ENCODE assay signal across 12 mouse cellular contexts in the genomic region with DNA sequence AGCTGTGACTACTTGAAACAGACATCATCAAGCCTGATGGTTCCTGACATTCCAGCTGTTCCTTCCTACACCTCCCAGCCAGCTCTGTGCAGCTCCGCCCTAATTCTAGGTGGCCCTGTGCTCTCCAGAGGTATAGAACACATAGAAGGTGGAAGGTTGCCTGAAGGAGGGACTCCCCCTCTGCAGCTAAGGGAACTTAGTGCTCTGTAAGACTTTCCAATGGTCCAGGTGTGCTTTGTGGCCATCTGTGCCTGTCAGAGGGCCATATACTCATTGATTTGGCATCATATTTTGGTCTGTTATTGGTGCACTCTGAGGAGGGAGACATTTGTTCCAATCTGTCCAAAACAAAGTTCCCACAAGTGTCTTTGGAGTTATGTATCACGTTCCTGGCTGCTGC. TPM values are rescaled to one million over a fixed set of nuclear protein-coding genes. Genes with fewer than 3 reads are reported as not detected.
A peak's percentile ranks its signal among the peaks of the same experiment; 100 is the strongest.
DNase-seq lines count a peak whose midpoint lies in the region; TF ChIP-seq lines count a peak whose summit lies in the region.
"Had no signal": no experiment of that assay in that cellular context is flagged by ENCODE, and none has a peak within 500 bp of the region (broad histone marks: within the 10 kb centered on the region; RNA-seq: fewer than 3 reads in every experiment).

No protein-coding gene starts in this region.

- H3K27ac ChIP-seq in layer of hippocampus, adult 2 months, result peak overlapping the region; percentile 48; the same call in 1 of the 2 replicates
- H3K27ac ChIP-seq: embryonic facial prominence, embryonic 15.5 days; hindbrain, embryonic 14.5 days; midbrain, embryonic 13.5 days had no signal

- TF ChIP-seq CTCF in layer of hippocampus, adult 2 months (conservative IDR thresholded peaks at IDR 0.05), result no peak

- H3K4me3 ChIP-seq in layer of hippocampus, adult 2 months, result no peak overlapping the region
- H3K4me3 ChIP-seq: embryonic facial prominence, embryonic 15.5 days; heart, embryonic 12.5 days; midbrain, embryonic 13.5 days had no signal

- DNase-seq in cerebellum, adult 11-12 months, result peak; percentile 20
- no peak for DNase-seq in cerebellum, adult 18-20 months
- peak; percentile 87 for DNase-seq in heart, adult 11 months
- DNase-seq in heart, adult 8-10 months (ENCODE audit: low spot score), result no peak
- no peak for DNase-seq in layer of hippocampus, adult 2 months (ENCODE audit: low spot score in 2 of 2)
- no peak for DNase-seq in layer of hippocampus, postnatal 36 days
- peak; percentile 35 for DNase-seq in A20 (ENCODE audit: low read depth, low spot score)
- no peak for DNase-seq in T-cell, adult 2 months (ENCODE audit: low spot score)

RNA-seq across cellular contexts. Expression of a gene that starts 6.7 kb away (rescaled TPM):
- 100 to 1,000 TPM; 197 to 262 (median 216) TPM for total RNA-seq in heart, adult 8-10 months (2022)
- total RNA-seq in layer of hippocampus, adult 2 months (2021), result 10 to 100 TPM; 55.8 to 70.3 TPM
- total RNA-seq in layer of hippocampus, postnatal 36 days (2021), result 10 to 100 TPM; 63.9 to 78.5 TPM

RNA-seq across cellular contexts. Expression of a gene that starts 7.2 kb away (rescaled TPM):
- total RNA-seq in heart, adult 8-10 months (2022), result 10 to 100 TPM; 63.2 to 73.4 (median 65.6) TPM
- 100 to 1,000 TPM; 157 to 166 TPM for total RNA-seq in layer of hippocampus, adult 2 months (2021)
- total RNA-seq in layer of hippocampus, postnatal 36 days (2021), result 100 to 1,000 TPM; 148 to 157 TPM

RNA-seq across cellular contexts. Expression of a gene that starts 45.1 kb away (rescaled TPM):
- 1 to 10 TPM; 7.0 to 7.8 (median 7.4) TPM for total RNA-seq in heart, adult 8-10 months (2022)
- total RNA-seq in layer of hippocampus, adult 2 months (2021), result 10 to 100 TPM; 19.3 TPM
- 10 to 100 TPM; 19.8 to 20.6 TPM for total RNA-seq in layer of hippocampus, postnatal 36 days (2021)

RNA-seq across cellular contexts. Expression of a gene that starts 49.9 kb away (rescaled TPM):
- 10 to 100 TPM; 12.9 to 19.0 (median 14.6) TPM for total RNA-seq in heart, adult 8-10 months (2022)
- total RNA-seq in layer of hippocampus, adult 2 months (2021), result 10 to 100 TPM; 25.7 to 25.9 TPM
- 10 to 100 TPM; 27.4 to 31.7 TPM for total RNA-seq in layer of hippocampus, postnatal 36 days (2021)

Comparison
In these comparisons a context has a peak if more than half of its experiments do, and no peak if none do; other contexts are left out.
1. DNase-seq: peak in cerebellum, adult 11-12 months (single experiment), heart, adult 11 months (single experiment) and A20 (single experiment); none in cerebellum, adult 18-20 months (0 of 2), heart, adult 8-10 months (single experiment), layer of hippocampus, adult 2 months (0 of 2), layer of hippocampus, postnatal 36 days (0 of 2) and T-cell, adult 2 months (single experiment).